Mouse (Mus musculus) embryonic fibroblast, embryonic 13.5 days (primary cell): ENCODE measurements at regions not wholly inside any gene's neighbourhood (a gene's known extent, or its start where the extent isn't known, plus 50 kb on each side); places are given as distances from the start of the nearest gene placed in this dataset.

Experiments
- CTCF ChIP-seq: IDR thresholded peaks from 2 replicates; pipeline ENCODE4 v1.5.1; 2011; ENCODE audit warnings: mild to moderate bottlenecking, control low read depth, low read length, moderate library complexity, borderline replicate concordance; ENCODE audit not compliant: insufficient read depth
- POLR2A ChIP-seq: IDR thresholded peaks from 2 replicates; pipeline ENCODE4 v1.6.1; 2011; ENCODE audit warnings: low read depth, mild to moderate bottlenecking, control low read depth, low read length, moderate library complexity

DNA sequence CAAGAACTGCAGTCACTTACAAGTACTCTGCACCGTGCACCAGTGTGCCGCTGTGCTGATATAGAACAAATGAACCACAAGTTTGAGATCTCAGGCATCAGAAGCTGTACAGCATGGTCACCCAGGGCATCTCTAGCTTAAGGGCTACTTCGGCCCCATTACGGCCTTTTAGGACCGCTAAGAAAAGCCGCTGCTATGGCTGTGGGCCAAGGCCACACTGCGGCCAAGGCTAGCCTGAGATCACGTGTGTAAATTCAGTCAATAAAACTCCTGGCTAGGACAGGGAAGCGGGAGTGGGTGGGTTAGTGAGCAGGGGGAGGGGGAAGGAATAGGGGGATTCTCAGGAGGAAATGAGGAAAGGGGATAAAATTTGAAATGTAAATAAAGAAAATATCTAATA lies 50.9 kb upstream of the Atp12a start:
- no peak for TF ChIP-seq POLR2A
- no peak for TF ChIP-seq CTCF
